Mouse (Mus musculus): ENCODE results near the gene Scaf4. TPM values are rescaled to one million over a fixed set of nuclear protein-coding genes. Genes with fewer than 3 reads are reported as not detected.
A peak's percentile ranks its signal among the peaks of the same experiment; 100 is the strongest.
"Not testable (repeated sequence)": the region's sequence is repeated elsewhere in the genome, so short reads cannot be mapped to it uniquely, and the experiment has no call there.

Scaf4 gene
- polyA plus RNA-seq, 1 experiment from 2014 or later = 17.1 TPM

DNA sequence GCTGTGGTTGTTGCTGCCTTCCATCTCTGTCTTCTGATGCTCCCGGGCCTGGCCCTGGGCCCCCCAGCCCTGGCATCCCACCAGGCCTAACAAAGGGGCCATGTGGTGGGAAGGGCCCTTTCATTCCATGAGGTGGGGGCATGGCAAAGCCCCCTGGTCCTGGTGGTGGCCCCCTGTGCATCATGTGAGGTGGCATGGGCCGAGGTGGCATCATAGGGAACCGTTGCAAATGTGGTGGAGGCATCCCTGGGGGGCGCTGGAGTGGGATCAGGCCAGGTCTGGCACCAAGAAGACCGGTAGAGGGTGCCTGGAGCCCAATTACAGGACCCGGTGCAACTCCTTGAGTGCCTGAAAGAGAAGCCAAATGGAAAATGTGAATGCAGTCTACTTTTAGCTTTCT lies 54.4 kb downstream of the Scaf4 start:
- ATAC-seq = no peak
- peaks cover 25% of the 10 kb centered on the region for H3K36me3 ChIP-seq (ENCODE audit: control insufficient read depth, insufficient read depth, low read length)
- H3K9me3 ChIP-seq (ENCODE audit: control insufficient read depth, low read length) = no peaks in the 10 kb centered on the region

GRCm38 (mm10) chr16:90221441-90222070 lies 62.7 kb downstream of the Scaf4 start:
- peak overlapping the region; percentile 79 for H3K4me2 ChIP-seq (ENCODE audit: low read length)
- no peak for ATAC-seq
- WGBS = 4% methylated on average over 20 of the region's 20 CpGs
- H3K36me3 ChIP-seq (ENCODE audit: control insufficient read depth, insufficient read depth, low read length) = peaks cover 15% of the 10 kb centered on the region
- H3K27me3 ChIP-seq (replicated peaks; ENCODE audit: control insufficient read depth, insufficient read depth, low read length) = no peaks in the 10 kb centered on the region
- H3K4me3 ChIP-seq (ENCODE audit: low read length) = peak overlapping the region; percentile 97
- H3K4me1 ChIP-seq (ENCODE audit: control insufficient read depth, insufficient read depth, low read depth, low read length) = peaks cover 19% of the 10 kb centered on the region
- H3K9me3 ChIP-seq (ENCODE audit: control insufficient read depth, low read length) = no peaks in the 10 kb centered on the region
- peak overlapping the region; percentile 98 for H3K9ac ChIP-seq (ENCODE audit: low read depth, low read length)
- H3K27ac ChIP-seq (ENCODE audit: low read depth, low read length) = peak overlapping the region; percentile 93

More for the DNA sequence above, 54.4 kb downstream of the Scaf4 start:
- no peak overlapping the region for H3K9ac ChIP-seq (ENCODE audit: low read depth, low read length)
- H3K27ac ChIP-seq (ENCODE audit: low read depth, low read length) = no peak overlapping the region
- no peaks in the 10 kb centered on the region for H3K4me1 ChIP-seq (ENCODE audit: control insufficient read depth, insufficient read depth, low read depth, low read length)
- H3K4me2 ChIP-seq (ENCODE audit: low read length) = no peak overlapping the region
- H3K4me3 ChIP-seq (ENCODE audit: low read length) = no peak overlapping the region
- H3K27me3 ChIP-seq (replicated peaks; ENCODE audit: control insufficient read depth, insufficient read depth, low read length) = no peaks in the 10 kb centered on the region
- 82% methylated on average over 6 of the region's 6 CpGs for WGBS

DNA sequence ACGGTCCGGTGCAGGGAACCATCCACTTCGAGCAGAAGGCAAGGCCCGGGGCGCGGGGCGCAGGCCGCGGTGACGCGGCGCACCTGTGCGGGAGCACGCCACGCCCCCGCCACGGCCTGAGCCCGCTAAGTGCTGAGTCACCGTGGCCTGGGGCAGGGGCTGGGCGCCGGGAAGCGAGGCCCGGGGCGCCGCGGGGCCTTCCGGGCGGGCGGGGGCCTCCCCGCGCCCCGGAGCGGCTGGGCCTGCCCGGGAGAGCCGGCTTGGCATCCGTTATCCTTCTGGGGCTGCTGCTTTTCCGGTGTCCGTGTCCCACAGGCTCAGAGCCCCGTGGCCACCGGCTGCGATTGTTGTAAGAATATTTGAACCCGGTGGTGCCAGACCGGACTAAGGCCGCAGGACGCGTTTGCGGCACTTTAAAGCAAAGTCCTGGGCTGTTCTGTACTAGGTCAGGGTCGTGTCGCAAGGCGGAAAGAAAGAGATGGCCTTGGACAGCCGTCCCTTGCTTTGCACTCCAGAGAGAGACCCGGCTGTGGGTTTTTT lies 63.3 kb downstream of the Scaf4 start:
- H3K4me3 ChIP-seq (ENCODE audit: low read length) = peak overlapping the region; percentile 97
- 0% methylated on average over 27 of the region's 52 CpGs for WGBS
- peak; percentile 70 for ATAC-seq
- no peaks in the 10 kb centered on the region for H3K27me3 ChIP-seq (replicated peaks; ENCODE audit: control insufficient read depth, insufficient read depth, low read length)
- H3K4me2 ChIP-seq (ENCODE audit: low read length) = peak overlapping the region; percentile 79
- peaks cover 11% of the 10 kb centered on the region for H3K36me3 ChIP-seq (ENCODE audit: control insufficient read depth, insufficient read depth, low read length)
- H3K27ac ChIP-seq (ENCODE audit: low read depth, low read length) = peak overlapping the region; percentile 93
- H3K4me1 ChIP-seq (ENCODE audit: control insufficient read depth, insufficient read depth, low read depth, low read length) = peaks cover 19% of the 10 kb centered on the region
- H3K9me3 ChIP-seq (ENCODE audit: control insufficient read depth, low read length) = no peaks in the 10 kb centered on the region
- peak overlapping the region; percentile 98 for H3K9ac ChIP-seq (ENCODE audit: low read depth, low read length)

- peak; percentile 91 for ATAC-seq
- H3K4me1 ChIP-seq (ENCODE audit: control insufficient read depth, insufficient read depth, low read depth, low read length) = peaks cover 19% of the 10 kb centered on the region
- 2% methylated on average over 63 of the region's 63 CpGs for WGBS
- peaks cover 6% of the 10 kb centered on the region for H3K36me3 ChIP-seq (ENCODE audit: control insufficient read depth, insufficient read depth, low read length)
- peak within 1 kb of the TSS; percentile 97 for H3K4me3 ChIP-seq (ENCODE audit: low read length)
- H3K27me3 ChIP-seq (replicated peaks; ENCODE audit: control insufficient read depth, insufficient read depth, low read length) = no peaks in the 10 kb centered on the region
- peak within 1 kb of the TSS; percentile 79 for H3K4me2 ChIP-seq (ENCODE audit: low read length)
- no peaks in the 10 kb centered on the region for H3K9me3 ChIP-seq (ENCODE audit: control insufficient read depth, low read length)
- H3K27ac ChIP-seq (ENCODE audit: low read depth, low read length) = peak within 1 kb of the TSS; percentile 93
- peak within 1 kb of the TSS; percentile 98 for H3K9ac ChIP-seq (ENCODE audit: low read depth, low read length)
These were observed 64.0 kb downstream of the Scaf4 start, which contains the start of gene Sod1 for GRCm38 (mm10) chr16:90220026-90220891. Gene Sod1 (plus strand): TSS chr16:90220754.

DNA sequence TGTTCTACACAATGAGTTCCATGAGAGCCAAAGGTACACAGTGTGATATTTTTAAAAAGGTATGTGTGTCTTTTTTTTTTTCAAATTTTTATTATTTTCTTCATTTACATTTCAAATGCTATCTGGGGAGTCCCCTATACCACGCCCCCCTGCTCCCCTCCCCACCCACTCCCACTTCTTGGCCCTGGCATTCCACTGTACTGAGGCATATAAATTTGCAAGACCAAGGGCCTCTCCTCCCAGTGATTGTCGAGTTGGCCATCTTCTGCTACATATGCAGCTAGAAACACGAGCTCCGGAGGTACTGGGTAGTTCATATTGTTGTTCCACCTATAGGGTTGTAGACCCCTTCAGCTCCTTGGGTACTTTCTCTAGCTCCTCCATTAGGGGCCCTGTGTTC lies 64.9 kb downstream of the Scaf4 start:
- H3K9ac ChIP-seq (ENCODE audit: low read depth, low read length); H3K4me2 ChIP-seq (ENCODE audit: low read length); ATAC-seq: not testable (repeated sequence)

DNA sequence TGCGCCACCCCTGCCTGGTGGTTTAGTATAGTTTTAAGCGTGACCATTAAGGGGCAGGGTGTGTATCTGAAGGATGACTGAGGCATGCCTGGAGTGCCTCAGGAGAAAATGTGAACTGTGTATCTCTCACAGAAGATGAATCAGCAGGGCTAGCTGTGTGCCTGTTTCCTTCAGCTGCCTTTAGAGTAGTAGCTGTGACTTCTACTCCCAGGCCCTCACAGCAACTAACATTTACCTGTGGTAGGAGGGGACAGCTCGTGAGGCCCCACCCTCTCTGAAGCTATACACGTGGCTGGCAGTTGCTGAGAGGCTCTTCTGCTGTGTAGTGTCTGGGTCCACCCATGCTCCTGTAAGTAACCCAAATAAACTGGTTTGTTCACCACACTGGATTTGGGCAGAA lies 66.4 kb downstream of the Scaf4 start:
- Histone ChIP-seq H3K36me3 (ENCODE audit: control insufficient read depth, insufficient read depth, low read length) (no peaks in the 10 kb centered on the region), H3K4me3 (ENCODE audit: low read length) (no peak overlapping the region), H3K4me2 (ENCODE audit: low read length) (no peak overlapping the region), H3K9me3 (ENCODE audit: control insufficient read depth, low read length) (no peaks in the 10 kb centered on the region), H3K9ac (ENCODE audit: low read depth, low read length) (no peak overlapping the region), H3K4me1 (ENCODE audit: control insufficient read depth, insufficient read depth, low read depth, low read length) (peaks cover 14% of the 10 kb centered on the region), H3K27me3 (replicated peaks; ENCODE audit: control insufficient read depth, insufficient read depth, low read length) (no peaks in the 10 kb centered on the region), H3K27ac (ENCODE audit: low read depth, low read length) (no peak overlapping the region)
- no peak for ATAC-seq
- WGBS = 65% methylated on average over 4 of the region's 4 CpGs

More for the DNA sequence above, 64.9 kb downstream of the Scaf4 start:
- 73% methylated on average over 4 of the region's 4 CpGs for WGBS
- not testable (repeated sequence) for H3K4me3 ChIP-seq (ENCODE audit: low read length); H3K9me3 ChIP-seq (ENCODE audit: control insufficient read depth, low read length); H3K27ac ChIP-seq (ENCODE audit: low read depth, low read length); H3K36me3 ChIP-seq (ENCODE audit: control insufficient read depth, insufficient read depth, low read length); H3K27me3 ChIP-seq (replicated peaks; ENCODE audit: control insufficient read depth, insufficient read depth, low read length)
- H3K4me1 ChIP-seq (ENCODE audit: control insufficient read depth, insufficient read depth, low read depth, low read length) = peaks cover 19% of the 10 kb centered on the region

- H3K4me1 ChIP-seq (ENCODE audit: control insufficient read depth, insufficient read depth, low read depth, low read length) = peaks cover 10% of the 10 kb centered on the region
- no peak overlapping the region for H3K27ac ChIP-seq (ENCODE audit: low read depth, low read length)
- no peaks in the 10 kb centered on the region for H3K9me3 ChIP-seq (ENCODE audit: control insufficient read depth, low read length)
- H3K4me3 ChIP-seq (ENCODE audit: low read length) = no peak overlapping the region
- H3K4me2 ChIP-seq (ENCODE audit: low read length) = no peak overlapping the region
- WGBS = 9% methylated on average over 3 of the region's 3 CpGs
- ATAC-seq = no peak
- H3K36me3 ChIP-seq (ENCODE audit: control insufficient read depth, insufficient read depth, low read length) = no peaks in the 10 kb centered on the region
- H3K9ac ChIP-seq (ENCODE audit: low read depth, low read length) = no peak overlapping the region
- no peaks in the 10 kb centered on the region for H3K27me3 ChIP-seq (replicated peaks; ENCODE audit: control insufficient read depth, insufficient read depth, low read length)
These were observed 66.9 kb downstream of the Scaf4 start for GRCm38 (mm10) chr16:90217356-90217755.

DNA sequence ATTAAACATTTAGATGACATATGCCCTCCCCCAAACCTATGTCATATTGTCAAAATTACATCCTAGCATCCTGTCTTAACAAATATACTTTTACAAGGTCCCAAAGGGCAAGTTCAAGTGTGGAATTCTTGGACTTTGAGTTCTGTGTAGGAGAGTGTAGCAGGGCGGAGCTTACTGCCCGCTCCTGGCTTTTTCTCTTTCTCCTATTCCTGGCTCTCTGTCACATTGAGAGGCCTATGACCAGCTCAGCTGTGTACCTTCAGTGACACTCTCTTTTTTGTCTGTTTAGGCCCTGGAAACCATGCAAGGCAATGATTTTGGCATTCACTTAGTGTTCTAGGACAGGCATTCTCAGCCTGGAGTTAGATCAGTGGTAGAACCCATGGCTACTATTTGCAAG lies 67.9 kb downstream of the Scaf4 start:
- no peaks in the 10 kb centered on the region for H3K9me3 ChIP-seq (ENCODE audit: control insufficient read depth, low read length)
- H3K27ac ChIP-seq (ENCODE audit: low read depth, low read length) = no peak overlapping the region
- H3K4me1 ChIP-seq (ENCODE audit: control insufficient read depth, insufficient read depth, low read depth, low read length) = 0 out of 2 replicates have a peak, but pooled peaks cover under 1% of the 10 kb centered on the region
- no peaks in the 10 kb centered on the region for H3K36me3 ChIP-seq (ENCODE audit: control insufficient read depth, insufficient read depth, low read length)
- no peak overlapping the region for H3K4me3 ChIP-seq (ENCODE audit: low read length)
- ATAC-seq = no peak
- H3K9ac ChIP-seq (ENCODE audit: low read depth, low read length) = no peak overlapping the region
- 97% methylated on average over 2 of the region's 2 CpGs for WGBS
- no peak overlapping the region for H3K4me2 ChIP-seq (ENCODE audit: low read length)
- H3K27me3 ChIP-seq (replicated peaks; ENCODE audit: control insufficient read depth, insufficient read depth, low read length) = no peaks in the 10 kb centered on the region

- H3K9ac ChIP-seq (ENCODE audit: low read depth, low read length); H3K36me3 ChIP-seq (ENCODE audit: control insufficient read depth, insufficient read depth, low read length); H3K27me3 ChIP-seq (replicated peaks; ENCODE audit: control insufficient read depth, insufficient read depth, low read length); H3K4me2 ChIP-seq (ENCODE audit: low read length); H3K27ac ChIP-seq (ENCODE audit: low read depth, low read length); ATAC-seq; H3K4me3 ChIP-seq (ENCODE audit: low read length); H3K9me3 ChIP-seq (ENCODE audit: control insufficient read depth, low read length); H3K4me1 ChIP-seq (ENCODE audit: control insufficient read depth, insufficient read depth, low read depth, low read length): not testable (repeated sequence)
- WGBS = 89% methylated on average over 5 of the region's 5 CpGs
These were observed 68.4 kb downstream of the Scaf4 start for GRCm38 (mm10) chr16:90215879-90216278.
